Mouse (Mus musculus) lung, postnatal 0 days (tissue): ENCODE data around the gene Ip6k2.

ENCODE experiments used
- CTCF ChIP-seq: IDR thresholded peaks from 2 replicates; pipeline ENCODE4 v1.5.1; 2016; ENCODE audit warnings: antibody characterized with exemption, mild to moderate bottlenecking
- EP300 ChIP-seq: IDR thresholded peaks from 2 replicates; pipeline ENCODE4 v1.6.1; 2016; ENCODE audit warnings: antibody characterized with exemption, mild to moderate bottlenecking, control low read depth

GRCm38 (mm10) chr9:108854241-108854696, 70.7 kb downstream of the Ip6k2 start:
- TF ChIP-seq CTCF (no peak), EP300 (no peak)
